Mouse (Mus musculus) liver (tissue): ENCODE data around the gene Gcsh.
A peak's percentile ranks its signal among the peaks of the same experiment; 100 is the strongest.

ENCODE experiments used
- DNase-seq: peaks from one replicate; pipeline ENCODE4 v3.0.0-alpha.2; 2020; ENCODE audit warnings: mixed read lengths

The Gcsh gene

DNA sequence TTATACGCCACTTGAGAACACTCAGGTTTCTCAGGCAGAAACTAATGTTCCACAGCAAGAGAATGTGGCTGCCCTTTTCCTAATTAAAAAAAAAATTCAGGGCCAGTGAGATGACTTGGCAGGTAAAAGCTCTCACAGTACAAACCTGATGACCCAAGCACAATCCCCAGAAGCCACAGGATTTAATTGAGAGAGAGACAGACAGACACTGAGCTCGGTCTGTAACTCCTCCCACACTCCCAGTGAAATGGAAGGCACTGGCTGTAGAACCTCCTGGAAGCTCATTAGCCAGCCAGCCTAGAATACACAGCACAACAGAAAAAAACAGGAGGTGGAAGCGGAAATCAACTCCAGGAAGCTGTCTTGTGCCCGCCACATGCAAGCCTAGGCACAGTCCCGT, 17.7 kb downstream of the Gcsh start:
- DNase-seq: no peak

DNA sequence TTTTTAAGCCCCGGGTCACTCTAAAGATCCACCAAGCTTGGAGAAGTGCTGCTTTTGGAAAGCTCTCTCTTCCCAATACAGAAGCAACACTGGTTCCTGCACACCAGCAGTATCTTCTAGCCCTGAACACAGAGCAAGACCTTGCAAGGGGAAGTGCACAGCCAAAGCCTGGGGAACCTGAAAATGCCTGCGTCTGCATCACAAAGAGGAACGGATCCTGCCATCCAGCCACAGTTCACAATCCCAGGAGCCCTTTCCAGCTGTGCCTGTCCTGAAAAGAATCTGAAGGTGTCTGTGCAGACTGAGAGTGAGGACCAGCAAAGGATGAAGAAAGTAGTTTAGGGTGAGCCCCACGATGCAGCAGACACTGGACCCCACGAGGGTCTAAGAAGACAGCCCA, 18.3 kb downstream of the Gcsh start:
- DNase-seq: no peak

DNA sequence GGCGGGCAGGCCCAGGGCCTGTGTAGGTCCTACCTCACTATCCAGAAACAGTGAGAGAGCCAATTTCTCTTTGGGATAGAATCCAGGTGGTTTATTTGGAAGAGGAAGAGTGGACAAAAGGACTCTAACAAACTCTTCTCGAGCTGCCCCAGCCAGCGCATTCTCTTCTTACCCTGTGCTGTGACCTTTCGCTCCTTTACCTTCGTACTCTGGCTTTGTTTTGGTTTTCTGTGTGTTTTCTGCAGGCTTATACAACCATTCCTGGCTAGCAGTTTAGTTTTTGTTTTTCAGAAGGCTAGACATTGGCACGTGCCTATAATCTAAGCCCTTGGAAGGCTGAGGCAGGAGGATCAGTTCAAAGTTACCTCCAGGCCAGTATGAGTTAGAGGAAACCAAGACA, 23.8 kb downstream of the Gcsh start:
- no peak for DNase-seq

DNA sequence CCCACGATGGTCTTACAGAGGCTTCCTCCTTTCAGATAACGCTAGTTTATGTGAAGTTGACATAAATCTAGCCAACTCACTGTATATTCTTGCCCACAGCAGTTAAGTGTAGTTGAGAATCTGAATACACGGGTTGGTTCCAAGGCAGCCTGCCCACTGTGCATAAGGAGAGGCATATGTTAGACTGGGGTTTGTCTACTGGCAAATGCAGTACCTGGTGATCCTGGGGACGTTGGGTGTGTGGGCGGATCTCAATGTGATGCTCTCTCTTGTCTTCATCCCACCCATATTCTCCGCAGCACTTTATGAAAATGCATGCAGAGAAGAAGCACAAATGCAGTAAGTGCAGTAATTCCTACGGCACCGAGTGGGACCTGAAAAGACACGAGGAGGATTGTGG, 38.9 kb downstream of the Gcsh start:
- DNase-seq: no peak

- no peak for DNase-seq
Measured at GRCm38 (mm10) chr8:116952428-116952827, 40.9 kb downstream of the Gcsh start.

- DNase-seq: no peak
Measured at GRCm38 (mm10) chr8:116951778-116952177, 41.6 kb downstream of the Gcsh start.

DNA sequence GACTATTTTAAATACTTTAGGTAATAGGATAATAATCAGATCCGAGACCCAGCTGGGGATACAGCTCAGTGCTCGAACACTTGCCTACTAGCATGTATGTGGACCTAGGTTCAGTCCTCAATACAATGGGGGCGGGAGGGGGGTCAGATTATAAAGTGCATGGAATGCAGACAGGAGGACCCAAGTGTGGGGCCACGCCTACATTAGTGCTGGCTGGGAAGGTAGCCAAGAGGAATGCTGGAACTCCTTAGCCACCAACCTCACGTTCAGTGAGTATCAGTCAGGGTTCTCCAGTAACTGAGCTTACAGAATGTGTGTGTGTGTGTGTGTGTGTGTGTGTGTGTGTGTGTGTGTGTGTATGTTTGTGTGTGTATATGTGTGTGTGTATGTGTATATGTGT, 42.0 kb downstream of the Gcsh start:
- no peak for DNase-seq

- peak; percentile 13 for DNase-seq
Measured at GRCm38 (mm10) chr8:116947589-116947988, 45.7 kb downstream of the Gcsh start.

- no peak for DNase-seq
Measured at GRCm38 (mm10) chr8:116946851-116947250, 46.5 kb downstream of the Gcsh start.

GRCm38 (mm10) chr8:116946268-116946838, 47.0 kb downstream of the Gcsh start:
- peak; percentile 34 for DNase-seq

- peak; percentile 65 for DNase-seq
Measured at GRCm38 (mm10) chr8:116945169-116945910, 48.0 kb downstream of the Gcsh start.

- no peak for DNase-seq
Measured at GRCm38 (mm10) chr8:116944385-116944696, 49.0 kb downstream of the Gcsh start.

- DNase-seq: peak; percentile 13
Measured at GRCm38 (mm10) chr8:116943555-116944384, 49.6 kb downstream of the Gcsh start.

- DNase-seq: peak; percentile 92
Measured at GRCm38 (mm10) chr8:116943161-116943554, 50.2 kb downstream of the Gcsh start, which contains the start of gene Atmin. Atmin (plus strand) TSS chr8:116943393.

- DNase-seq: peak; percentile 19
Measured at GRCm38 (mm10) chr8:116942284-116943058, 50.9 kb downstream of the Gcsh start.

GRCm38 (mm10) chr8:116935506-116935905, 57.8 kb downstream of the Gcsh start:
- no peak for DNase-seq

DNA sequence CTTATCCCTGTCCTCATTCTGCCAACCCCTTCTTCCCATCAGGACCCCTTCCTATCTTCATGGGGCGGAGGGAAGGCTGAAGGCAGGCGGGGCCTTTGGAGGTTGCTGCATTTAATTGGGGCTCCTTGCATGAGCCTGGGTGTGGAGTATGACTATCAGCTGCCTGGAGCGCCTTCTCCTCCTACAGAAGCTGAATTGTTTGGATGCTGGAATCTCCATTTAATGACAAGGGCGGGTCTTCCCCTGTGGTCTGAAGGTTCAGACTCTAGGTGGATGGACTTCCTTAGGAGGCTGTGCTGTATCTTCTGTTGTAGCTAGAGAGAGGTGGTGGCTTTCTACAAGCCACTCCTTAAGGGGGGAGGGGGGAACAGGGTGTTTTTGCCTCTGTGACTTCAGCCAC, 58.4 kb downstream of the Gcsh start:
- DNase-seq: no peak
